Mouse (Mus musculus) adrenal gland (tissue): ENCODE data around the gene Gpam.

Experiments used
- intact Hi-C: fragments of 180-260 bp; cut with DNase I; formaldehyde crosslinking; loops from one replicate; pipeline ENCODE4 v1.15.1; 2025

Gpam gene

DNA sequence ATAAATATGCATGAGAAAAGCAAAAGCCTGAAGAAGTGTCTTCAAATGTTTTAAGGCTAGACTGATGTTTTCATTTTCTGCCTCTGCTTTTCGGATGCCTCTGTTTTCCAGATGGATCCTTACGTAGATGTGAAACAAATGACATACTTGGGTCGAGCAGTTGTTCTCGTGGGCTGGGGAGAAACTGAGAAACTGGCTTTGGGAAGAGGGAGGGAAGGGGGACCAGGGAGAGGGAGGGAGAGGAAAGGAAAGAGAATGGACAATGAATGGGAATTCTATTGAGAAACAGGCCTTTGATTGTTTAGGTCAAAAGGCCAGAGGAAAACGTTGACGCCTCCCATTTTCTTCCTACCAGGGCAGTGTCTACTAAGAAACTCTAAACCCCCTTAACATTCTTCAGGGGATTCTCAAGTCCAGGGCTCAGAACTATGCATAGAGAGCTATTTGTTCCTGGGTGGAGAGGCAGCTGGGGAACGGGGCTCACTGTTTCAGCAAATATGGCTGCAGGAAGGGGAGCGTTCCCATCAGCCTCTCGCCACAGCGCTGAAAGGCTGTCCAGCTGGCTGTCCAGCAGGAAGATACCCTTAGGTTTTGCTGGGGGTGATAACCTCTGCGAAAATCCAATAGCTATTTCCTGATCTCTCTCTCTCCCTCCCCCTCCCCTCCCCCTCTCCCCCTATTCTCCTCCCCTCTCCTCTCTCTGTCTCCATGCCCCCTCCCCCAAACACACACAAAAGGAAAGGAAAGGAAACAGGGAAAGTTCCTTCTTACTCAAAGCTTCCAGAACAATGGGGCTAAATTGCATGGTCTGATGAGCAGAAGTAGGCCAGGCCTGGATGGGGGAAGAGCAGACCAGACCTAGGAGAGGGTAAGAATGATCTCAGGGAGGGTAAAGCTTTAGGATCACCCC, 16.6 kb upstream of the Gpam start:
- intact Hi-C loops, result no loop called here

GRCm38 (mm10) chr19:55139301-55139700, 12.3 kb upstream of the Gpam start:
- intact Hi-C loops, result loop anchor here (5.0 to 10.0 kb wide), 3 partner anchors 33 to 56 kb away; no protein-coding TSS in a partner anchor

- intact Hi-C loops, result loop anchor here (5.0 to 10.0 kb wide), 3 partner anchors 34 to 56 kb away; no protein-coding TSS in a partner anchor
Observed at GRCm38 (mm10) chr19:55138506-55138905, 11.5 kb upstream of the Gpam start.

- intact Hi-C loops, result loop anchor here (5.0 to 10.0 kb wide), 3 partner anchors 34 to 57 kb away; no protein-coding TSS in a partner anchor
Observed at GRCm38 (mm10) chr19:55137884-55138283, 10.8 kb upstream of the Gpam start.

DNA sequence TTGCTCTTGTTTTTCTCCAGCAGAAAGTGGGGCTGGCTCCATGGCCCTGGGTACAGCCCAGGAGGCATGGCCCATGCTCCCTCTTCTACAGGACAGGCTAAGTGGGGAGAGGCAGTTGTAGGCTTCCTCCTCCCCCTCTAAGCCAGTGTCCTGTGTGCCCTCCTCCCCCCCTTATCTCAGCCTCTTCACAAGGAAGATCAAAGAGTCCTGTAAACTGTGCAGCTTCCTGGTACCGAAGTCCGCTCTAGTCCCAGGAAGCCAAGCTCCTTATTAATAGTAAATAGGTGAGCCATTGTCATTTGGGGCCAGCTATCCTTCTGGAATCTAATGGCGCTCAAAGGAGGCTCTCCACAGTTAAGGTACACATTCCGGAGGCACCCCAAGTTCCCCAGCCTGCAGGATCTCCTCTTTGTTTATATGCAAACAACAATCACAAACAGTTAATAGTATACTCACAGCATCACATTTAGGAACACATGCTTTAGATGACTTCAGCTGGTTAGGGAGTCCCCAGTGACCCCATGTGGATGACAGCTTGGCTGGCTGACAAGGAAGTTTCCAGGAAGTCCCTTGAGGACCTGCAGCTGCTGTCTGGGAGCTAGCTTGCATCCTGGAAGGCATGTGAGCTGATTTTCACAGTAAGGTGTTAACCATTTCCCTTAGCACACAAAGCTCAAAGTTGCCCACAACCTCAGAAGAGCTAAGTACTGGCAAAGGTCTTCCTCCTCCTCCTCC, 9.8 kb upstream of the Gpam start:
- intact Hi-C loops, result loop anchor here (5.0 to 10.0 kb wide), 3 partner anchors 35 to 58 kb away; no protein-coding TSS in a partner anchor

DNA sequence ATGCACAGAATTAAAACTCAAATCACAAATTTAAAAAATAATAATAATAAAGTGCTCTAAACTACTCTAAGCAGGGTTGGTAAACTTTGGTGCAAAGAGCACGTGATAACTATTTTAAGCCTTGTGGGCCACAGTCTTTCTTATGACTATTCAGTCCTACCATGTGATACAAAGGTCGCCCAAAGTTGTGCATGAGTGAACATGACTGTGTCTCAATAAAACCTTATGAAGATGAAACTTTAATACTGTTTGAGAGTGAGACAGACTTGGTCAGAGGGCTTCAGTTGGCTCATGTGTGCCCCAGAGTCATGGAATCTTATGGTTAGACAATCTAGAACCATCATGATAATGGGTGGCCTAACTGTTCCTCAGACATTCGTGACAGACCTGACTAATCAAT, 8.9 kb upstream of the Gpam start:
- intact Hi-C loops, result loop anchor here (5.0 to 10.0 kb wide), 3 partner anchors 34 to 59 kb away; no protein-coding TSS in a partner anchor

DNA sequence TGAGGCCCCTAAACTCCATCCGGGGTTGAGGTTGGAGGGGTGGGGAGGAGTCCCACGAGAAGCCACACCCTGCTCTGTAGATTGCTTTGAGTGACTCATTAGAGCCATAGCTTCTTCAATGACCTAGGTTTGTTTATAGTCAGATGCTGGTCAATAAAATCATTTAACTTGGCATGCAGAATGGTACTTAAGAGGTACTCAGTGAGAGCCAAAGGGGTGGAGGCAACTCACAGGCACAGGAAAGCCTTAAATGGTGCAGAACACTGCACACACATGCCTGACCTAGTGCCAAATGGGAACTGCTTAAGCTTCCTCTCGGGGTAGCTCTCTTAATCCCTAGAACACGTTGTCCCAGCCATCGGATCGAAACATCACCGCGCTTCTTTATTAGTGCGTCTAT, 7.5 kb upstream of the Gpam start:
- intact Hi-C loops, result loop anchor here (10.0 kb wide), 1 partner anchor 60 kb away; no protein-coding TSS in a partner anchor

DNA sequence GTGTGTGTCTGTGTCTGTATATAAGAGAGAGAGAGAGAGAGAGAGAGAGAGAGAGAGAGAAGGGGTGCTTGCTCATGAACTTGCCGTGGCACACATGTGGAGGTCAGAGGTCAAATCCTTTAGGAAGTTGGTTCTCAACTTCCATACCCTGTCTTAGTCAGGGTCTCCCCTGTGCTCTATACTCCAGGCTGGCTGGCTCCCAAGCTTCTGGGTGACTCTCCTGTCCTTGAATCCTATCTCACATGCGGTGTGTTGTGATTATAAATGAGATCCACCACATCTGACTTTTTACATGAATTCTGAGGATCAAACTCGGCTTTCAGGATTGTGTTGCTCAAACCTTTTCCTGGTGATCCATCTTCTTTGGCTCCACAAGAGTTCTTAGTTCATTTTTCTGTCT, 5.4 kb upstream of the Gpam start:
- intact Hi-C loops, result loop anchor here (10.0 kb wide), 1 partner anchor 62 kb away; no protein-coding TSS in a partner anchor

DNA sequence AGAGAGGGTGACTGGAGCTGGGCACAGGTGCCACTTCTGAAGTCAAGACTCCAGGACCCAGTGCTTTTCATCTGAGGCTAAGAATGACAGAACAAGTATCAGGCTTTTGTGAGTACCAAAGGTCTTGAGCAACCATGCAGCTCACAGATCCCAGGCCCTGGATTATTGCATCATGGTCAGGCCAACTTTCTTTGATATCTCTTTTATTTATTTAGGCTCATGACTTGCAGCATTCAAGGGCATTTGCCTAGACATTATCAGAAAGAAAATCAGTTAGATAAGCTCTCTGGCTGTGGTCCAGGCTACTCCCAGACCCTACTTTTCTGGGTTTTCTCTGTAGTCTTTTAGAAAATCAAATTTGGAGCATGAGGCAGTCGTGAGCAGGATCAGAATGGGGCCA, 4.7 kb upstream of the Gpam start:
- intact Hi-C loops, result loop anchor here (10.0 kb wide), 1 partner anchor 63 kb away; no protein-coding TSS in a partner anchor

- intact Hi-C loops, result no loop called here
Observed at GRCm38 (mm10) chr19:55128469-55128868, 1.4 kb upstream of the Gpam start.

- intact Hi-C loops, result no loop called here
Observed at GRCm38 (mm10) chr19:55125456-55125855, 1.6 kb downstream of the Gpam start.

DNA sequence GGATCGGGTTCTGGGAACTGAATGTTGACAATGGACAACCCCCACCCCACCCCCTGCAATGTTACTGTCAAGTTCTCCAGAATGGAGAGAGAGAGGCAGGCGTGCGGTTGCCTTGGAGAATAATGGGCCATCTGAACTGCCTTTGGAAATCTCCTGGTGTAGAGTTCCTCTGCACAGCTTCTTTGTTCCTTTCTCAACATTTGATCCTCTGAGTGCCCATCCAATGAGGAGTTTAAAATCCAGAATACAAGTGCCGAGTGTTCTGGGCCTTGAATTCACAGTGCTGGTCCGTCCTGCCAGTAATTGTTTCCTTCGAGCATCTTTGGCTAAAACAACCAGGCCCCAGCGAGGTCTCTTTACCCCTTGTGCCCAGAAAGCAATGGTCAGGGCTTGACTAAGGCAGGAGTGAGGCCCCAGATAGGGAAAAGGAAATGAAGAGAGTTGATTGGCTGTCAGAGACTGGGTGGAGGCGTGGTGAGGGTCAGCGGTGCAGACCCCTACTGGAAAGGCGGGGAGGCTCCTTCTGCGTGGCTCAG, 4.0 kb downstream of the Gpam start:
- intact Hi-C loops, result no loop called here

- intact Hi-C loops, result no loop called here
Observed at GRCm38 (mm10) chr19:55122351-55122980, 4.6 kb downstream of the Gpam start.

DNA sequence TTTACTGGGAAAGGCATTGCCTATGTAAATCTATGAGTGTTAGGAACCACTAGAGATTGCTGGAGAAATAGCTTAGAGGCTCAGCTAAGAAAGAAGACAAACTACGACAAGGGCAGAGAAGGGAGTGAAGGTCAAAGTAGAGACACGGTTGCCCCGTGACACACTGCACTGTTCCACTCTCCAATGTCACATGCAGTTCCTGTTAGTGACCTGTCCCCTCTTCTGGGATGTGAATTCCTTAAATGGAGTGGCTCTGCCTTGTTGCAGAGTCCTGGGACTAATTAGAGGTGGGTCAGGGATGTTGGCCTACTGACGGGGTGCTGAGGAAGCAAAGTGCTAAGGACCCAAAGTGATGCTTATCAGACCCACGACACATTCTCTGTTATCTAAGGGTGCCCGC, 5.2 kb downstream of the Gpam start:
- intact Hi-C loops, result no loop called here

- intact Hi-C loops, result no loop called here
Observed at GRCm38 (mm10) chr19:55120518-55121244, 6.4 kb downstream of the Gpam start.

- intact Hi-C loops, result no loop called here
Observed at GRCm38 (mm10) chr19:55119541-55119940, 7.5 kb downstream of the Gpam start.

GRCm38 (mm10) chr19:55117991-55118390, 9.0 kb downstream of the Gpam start:
- intact Hi-C loops, result no loop called here

DNA sequence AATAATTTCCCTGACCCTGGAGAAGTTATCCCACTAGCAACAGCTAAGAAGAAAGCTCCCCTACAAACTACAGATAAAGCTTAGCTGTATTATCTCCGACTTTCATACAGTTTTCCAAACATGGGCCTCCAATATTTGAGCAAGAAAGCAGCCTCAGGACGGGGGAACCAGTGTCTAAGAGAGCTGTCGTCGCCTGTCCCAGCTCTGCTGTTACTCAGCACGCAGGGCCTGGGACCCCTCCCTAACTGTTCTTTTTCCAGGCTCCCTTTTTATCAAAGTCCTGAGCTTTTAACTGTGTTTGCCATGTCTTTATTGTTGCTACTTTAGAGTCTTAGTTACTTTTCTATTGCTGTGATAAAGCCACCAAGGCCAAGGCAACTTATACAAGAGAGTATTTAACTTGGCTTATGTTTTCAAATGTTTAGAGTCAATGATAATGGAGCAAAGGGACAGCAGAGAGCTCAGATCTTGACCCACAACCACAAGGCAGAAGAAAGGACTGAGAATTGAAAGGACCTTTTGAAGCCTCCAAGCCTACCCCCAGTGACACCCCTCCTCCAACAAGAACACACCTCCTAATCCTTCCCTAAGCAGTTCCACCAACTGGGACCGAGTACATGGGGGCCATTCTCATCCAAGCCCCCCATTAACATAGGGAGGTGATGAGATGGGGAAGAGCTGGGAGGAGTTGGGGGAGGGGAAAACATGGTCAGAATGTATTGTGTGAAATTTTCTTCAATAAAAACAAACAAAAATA, 9.8 kb downstream of the Gpam start:
- intact Hi-C loops, result no loop called here

DNA sequence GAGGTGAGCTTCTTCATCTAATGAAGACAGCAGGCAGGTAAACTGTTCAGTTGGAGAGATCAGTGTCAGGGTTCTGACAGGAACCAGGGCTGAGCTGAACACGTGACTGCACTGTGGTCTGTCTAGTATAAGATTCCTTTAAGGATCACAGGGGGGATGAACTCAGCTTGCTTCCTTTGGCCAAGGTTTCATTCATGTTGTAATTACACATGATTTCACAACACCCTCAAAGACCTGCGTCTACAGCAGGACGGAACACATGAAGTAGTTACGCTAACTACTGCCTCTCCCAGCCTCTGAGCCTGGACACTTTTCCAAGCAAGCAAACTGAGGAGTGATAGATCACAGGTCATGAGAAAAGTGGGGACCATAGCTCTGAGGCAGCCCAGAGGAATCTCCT, 11.5 kb downstream of the Gpam start:
- intact Hi-C loops, result no loop called here
